Mouse (Mus musculus) frontal cortex, adult (tissue): ENCODE results near the gene Oas1c.
A peak's percentile ranks its signal among the peaks of the same experiment; 100 is the strongest.
"Not testable (repeated sequence)": the region's sequence is repeated elsewhere in the genome, so short reads cannot be mapped to it uniquely, and the experiment has no call there.

Source experiments
- ATAC-seq: cut with Nextera tagmentation; 2 replicates; pipeline ENCODE4 v1.9.2; 2017; ENCODE audit warnings: mild to moderate bottlenecking, moderate library complexity, mixed read lengths; ENCODE audit not compliant: low TSS enrichment

Oas1c gene

GRCm38 (mm10) chr5:120811951-120812819, at the start of gene Oas1c:
Oas1c (minus strand) TSS chr5:120812514.
- peak; percentile 100 for ATAC-seq

GRCm38 (mm10) chr5:120861121-120861520, 48.8 kb upstream of the Oas1c start, which contains the start of gene Oas1h:
Oas1h (plus strand) TSS chr5:120861421.
- ATAC-seq = no peak

DNA sequence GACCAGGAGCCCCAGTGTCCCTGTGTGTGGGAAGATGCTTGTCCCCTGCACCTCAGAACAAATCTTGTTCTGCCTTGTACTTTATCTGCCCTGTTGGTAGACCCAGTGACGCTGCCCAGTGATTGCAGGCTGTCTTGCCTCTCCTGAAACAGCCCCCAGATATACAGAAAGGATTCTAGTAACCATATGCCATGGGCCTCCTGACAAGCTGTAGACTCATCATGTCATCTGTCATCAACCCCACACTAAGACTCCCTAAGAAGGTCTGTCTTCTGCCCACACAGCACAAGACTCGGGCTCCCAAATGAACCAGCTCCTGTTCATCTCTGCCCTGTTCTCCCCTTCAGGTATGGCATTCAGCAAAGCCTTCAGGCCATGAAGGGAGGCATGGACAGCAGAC, 46.9 kb upstream of the Oas1c start:
- no peak for ATAC-seq

DNA sequence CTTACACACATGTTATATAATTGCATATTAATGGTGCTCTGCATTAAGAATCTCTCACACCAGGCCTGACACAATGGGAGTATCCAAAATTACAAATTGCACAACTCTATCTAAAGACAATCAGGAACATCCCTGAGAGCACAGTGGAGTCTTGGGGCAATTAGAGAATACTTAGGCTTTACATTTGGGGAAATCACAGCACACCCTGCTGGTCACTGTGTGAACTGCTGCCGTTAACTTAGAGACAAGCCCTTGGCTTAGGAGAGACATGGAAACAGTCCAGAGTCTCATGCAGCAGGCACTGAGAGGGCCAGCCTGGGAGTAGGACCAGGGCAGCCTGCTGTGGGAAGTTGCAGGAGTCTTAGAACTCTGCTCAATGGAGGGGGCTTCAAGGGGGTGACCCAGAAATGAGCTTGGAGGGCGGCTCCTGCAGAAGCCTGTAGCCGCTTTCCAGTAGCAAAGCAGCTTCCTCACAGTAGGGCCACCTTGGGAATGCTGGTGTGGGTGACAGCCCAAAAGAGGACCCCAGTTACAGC, 37.4 kb upstream of the Oas1c start:
- no peak for ATAC-seq

GRCm38 (mm10) chr5:120847067-120847466, 34.8 kb upstream of the Oas1c start, which contains the start of gene Oas1f:
Oas1f (plus strand) TSS chr5:120847367.
- ATAC-seq = no peak

DNA sequence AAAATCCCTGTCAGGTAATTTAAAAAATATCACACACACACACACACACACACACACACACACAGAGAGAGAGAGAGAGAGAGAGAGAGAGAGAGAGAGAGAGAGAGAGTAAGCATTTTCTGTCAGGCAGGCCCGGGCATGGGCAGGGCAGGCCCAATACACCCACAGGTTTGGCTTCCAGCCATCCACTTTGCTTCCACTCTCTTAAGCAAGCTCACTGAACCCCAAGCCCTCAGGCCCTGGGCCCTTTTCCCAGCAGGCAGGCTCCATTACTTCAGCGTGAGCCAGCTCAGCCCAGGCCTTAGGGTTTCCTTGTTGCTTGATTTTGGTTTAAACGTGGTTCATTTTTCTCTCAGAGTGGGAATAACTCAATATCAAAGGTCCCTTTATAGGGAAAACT, 32.4 kb upstream of the Oas1c start:
- no peak for ATAC-seq

DNA sequence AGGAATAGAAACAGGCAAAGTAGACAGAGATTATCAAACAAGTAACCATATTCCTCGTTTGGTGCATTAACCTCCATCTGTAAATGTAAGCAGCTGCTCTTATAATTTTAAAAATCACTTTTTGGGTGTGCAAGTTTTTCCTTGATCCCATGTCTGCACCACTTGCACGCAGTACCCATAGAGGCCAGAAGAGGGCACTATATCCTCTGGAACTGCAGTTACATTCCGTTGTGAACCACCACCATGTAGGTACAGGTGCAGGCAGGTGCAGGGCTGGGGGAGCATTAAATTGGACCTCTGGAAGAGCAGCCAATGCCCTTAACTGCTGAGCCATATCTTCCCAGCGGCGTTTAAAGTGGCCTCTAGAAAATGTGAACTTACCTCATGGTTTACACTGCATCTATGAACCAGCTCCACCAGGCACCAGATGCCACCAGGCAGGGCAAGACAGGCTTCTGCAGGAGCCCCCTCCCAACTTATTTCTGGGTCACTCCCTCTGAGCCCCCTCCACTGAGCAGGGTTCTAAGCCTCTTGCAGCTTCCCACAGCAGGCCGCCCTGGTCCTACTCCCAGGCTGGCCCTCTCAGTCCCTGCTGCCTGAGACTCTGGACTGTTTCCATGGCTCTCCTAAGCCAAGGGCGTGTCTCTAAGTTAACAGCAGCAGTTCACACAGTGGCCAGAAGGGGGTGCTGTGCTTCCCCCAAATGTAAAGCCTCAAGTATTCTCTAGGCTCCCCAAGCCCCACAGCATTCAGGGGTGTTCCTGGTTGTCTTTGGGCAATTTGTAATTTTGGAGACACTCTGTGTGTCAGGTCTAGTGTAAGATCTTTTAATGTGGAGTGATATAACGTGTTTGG, 24.6 kb upstream of the Oas1c start:
- ATAC-seq = no peak

DNA sequence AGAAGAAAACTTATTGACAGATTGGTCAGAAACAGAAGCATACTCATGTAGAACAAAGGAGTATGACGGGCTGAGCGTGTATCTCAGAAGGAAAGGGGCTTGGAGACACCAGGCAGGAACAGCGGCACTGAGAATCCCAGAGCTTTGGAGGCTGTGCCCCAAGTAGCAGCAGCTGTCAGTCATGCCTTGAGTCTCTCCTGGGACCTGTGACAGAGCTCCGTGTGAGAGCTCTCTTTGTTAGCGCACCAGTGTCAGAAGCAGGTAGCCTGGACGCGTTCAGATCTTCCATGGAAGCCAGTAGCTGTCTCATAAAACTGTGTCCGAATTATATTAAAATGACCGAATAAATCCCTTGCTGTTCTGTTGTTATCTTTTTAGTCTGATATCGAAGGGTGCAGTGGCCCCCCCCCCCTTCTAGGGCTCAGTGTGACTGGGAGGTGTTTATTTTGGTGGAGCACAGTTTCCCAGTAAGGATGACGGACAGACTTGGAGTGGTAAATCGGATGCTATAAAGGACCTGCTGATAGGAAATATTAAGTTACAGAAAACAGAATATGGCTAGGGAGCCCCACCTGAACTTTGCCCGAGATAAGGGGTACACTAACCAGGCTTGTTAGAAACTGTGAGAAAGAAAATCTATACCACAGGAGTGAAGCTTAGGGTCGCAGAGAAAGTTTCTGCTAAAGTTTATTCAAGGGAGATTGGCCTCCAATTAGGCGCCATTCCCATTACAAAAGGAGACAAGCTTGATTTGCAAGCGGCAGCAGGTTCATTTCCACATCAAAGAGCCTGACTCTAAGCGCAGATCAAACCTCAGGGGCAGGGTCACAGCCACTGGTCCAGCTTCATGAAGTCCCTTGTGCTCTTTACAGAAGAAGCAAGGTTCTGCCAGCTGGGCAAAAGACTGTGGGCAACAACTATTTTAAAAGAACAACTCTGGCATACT, 21.3 kb upstream of the Oas1c start:
- no peak for ATAC-seq

DNA sequence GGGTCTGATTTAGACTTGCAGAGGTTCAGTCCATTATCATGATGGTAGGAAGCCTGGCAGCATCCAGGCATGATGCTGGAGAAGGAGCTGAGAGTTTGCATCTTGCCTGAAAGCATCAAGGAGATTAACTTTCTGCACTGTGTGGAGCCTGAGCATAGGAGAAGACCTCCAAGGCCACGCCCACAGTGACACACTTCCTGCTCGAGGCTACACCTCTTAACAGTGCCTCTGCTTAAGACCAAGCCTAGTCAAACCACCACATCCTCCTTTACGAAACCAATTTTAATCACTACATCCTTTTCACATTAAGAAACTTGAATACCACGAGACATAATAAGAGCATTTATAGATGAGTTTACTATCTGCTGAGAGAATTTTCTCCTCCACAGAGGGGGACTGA, 18.7 kb upstream of the Oas1c start:
- no peak for ATAC-seq

DNA sequence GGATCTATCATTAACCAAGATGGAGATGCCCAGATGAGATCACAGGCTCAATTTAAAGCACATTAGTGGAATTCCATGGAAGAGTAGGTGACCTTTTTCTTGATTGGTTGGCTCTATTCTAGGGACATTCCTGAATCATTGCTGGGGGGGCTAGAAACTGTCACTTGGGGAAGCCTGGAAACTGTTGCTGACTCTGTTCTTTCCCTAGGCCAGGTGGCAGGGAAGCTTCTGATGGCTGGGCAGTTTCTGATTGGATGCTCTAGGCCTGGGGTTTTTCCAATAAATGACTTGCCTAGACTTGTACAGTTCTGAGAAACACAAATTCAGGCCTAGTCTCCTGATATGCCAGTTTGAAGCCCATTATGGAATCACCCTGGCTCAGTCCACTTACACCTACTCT, 6.7 kb upstream of the Oas1c start:
- no peak for ATAC-seq

- ATAC-seq = no peak
Measured at GRCm38 (mm10) chr5:120815949-120816348, 3.6 kb upstream of the Oas1c start.

DNA sequence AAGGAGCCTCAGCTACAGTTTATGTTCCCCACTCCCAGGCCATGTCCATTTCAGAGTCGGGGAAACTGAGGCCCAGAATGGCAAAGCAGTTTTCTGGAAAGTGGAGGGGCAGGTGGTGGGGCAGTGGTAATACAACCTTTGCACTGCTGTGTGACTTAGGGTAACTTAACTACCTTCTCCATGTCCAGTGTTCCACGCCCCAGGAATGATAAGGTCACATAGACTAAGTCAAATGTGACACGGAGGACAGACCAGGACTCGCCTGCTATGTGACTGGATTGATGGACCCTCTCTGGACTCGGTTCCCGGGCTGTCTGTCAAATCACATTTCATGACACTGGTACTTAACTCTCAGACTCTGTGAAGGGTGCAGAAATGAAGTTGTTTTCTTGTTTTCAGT, 709 bp upstream of the Oas1c start:
- ATAC-seq = no peak

GRCm38 (mm10) chr5:120809171-120809570, 3.1 kb downstream of the Oas1c start:
- no peak for ATAC-seq

DNA sequence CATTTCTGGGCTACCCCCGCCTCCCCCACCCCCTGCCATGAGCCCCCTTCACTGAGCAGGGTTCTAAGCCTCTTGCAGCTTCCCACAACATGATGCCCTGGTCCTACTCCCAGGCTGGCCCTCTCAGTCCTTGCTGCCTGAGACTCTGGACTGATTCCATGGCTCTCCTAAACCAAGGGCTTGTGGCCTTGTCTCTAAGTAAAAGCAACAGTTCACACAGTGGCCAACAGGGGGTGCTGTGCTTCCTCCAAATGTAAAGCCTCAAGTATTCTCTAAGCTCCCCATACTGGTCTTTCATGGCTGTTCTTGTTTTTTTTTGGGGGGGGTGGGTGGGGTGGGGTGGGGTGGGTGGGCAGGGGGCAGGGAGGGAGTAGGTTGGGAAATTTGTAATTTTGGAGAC, 5.9 kb downstream of the Oas1c start:
- ATAC-seq = no peak

- ATAC-seq = no peak
Measured at GRCm38 (mm10) chr5:120803596-120803995, 8.7 kb downstream of the Oas1c start.

DNA sequence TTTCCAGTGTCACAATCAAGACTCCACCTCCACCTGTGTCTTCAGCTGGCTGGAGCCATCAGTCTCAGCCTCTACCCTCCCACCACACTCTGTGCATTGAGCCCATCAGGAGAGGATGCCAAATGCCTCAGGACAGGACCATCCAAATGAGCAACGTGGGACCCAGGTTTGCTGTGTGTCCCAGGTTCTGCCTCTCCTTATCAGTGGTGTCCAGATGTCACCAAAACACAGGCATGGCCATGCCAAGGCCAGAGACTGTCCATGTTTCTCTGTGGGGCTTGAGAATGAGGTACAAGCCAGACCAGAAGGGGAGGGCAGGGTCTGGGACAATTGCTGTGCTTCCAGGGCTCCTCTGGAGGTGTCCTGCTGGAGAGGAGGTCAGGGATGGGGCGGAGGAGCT, 13.4 kb downstream of the Oas1c start:
- ATAC-seq = not testable (repeated sequence)

GRCm38 (mm10) chr5:120798147-120798546, 14.2 kb downstream of the Oas1c start:
- not testable (repeated sequence) for ATAC-seq

DNA sequence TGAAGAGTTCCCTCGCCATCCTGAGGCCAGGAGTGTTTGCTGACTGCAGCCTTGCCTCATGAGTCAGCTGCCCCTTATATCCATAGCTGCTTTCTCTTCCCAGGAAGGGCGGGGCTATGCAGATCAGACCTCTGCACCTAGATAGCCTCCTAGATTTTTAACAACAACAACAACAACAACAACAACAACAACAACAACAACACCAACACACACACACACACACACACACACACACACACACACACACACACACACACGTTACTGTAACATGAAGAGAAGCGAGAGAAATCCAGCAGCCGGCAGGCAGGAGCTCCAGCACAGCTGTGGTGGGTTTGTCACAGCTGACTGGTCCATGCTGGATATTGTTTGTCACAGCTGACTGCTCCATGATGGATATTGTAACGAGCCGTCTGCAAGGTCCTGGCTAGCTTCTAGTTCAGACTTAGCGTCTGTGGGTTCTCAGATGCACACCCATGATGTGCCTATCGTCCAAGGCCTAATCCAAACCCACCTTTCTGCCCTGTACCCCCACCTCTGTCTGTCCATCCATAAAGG, 16.8 kb downstream of the Oas1c start, which contains the start of gene Oas1e:
Oas1e (minus strand) TSS at position 51 of the 555 bp plus-strand sequence.
- ATAC-seq = not testable (repeated sequence)

DNA sequence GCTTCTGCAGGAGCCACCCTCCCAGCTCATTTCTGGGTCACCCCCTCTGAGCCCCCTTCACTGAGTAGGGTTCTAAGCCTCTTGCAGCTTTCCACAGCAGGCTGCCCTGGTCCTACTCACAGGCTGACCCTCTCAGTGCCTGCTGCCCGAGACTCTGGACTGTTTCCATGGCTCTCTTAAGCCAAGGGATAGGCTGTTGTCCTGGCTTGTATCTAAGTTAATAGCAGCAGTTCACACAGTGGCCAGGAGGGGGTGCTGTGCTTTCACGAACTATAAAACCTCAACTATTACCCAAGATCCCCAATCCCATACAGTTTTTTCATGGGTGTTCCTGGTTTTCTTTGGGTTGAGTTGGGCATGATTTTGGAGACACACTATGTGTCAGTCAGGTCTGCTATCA, 19.3 kb downstream of the Oas1c start:
- ATAC-seq = no peak

GRCm38 (mm10) chr5:120787042-120787441, 25.3 kb downstream of the Oas1c start:
- no peak for ATAC-seq

- no peak for ATAC-seq
Measured at GRCm38 (mm10) chr5:120782446-120782845, 29.9 kb downstream of the Oas1c start.
